Mouse (Mus musculus) right cerebral cortex, postnatal 25 days (tissue): Measurements from ENCODE around the gene Adgrg5.
A peak's percentile ranks its signal among the peaks of the same experiment; 100 is the strongest.

ENCODE experiments used
- DNase-seq: peaks from one replicate; pipeline ENCODE4 v3.0.0; 2022

The Adgrg5 gene

DNA sequence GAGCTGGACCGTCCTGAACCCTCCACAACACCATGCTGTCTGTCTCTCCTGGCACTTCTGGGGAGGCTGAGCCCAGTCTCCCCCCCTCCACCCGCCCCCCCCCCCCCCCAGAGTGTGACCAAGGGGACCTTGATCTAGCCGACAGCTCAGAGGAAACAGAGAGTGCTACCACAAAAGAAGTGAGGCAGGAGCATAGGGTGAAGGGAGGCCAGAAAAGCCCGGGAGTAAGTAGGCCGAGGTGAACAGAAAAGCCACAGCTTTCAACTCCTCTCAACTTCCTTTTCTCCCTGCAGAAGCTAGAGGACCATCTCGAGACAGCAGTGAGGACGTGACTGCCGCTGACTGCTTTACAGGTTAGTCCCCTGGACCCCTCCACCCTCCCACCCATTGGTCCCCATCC, at the start of gene Adgrg5:
Gene Adgrg5 (plus strand): TSS at position 290 of the 400 bp plus-strand sequence.
- DNase-seq: no peak

DNA sequence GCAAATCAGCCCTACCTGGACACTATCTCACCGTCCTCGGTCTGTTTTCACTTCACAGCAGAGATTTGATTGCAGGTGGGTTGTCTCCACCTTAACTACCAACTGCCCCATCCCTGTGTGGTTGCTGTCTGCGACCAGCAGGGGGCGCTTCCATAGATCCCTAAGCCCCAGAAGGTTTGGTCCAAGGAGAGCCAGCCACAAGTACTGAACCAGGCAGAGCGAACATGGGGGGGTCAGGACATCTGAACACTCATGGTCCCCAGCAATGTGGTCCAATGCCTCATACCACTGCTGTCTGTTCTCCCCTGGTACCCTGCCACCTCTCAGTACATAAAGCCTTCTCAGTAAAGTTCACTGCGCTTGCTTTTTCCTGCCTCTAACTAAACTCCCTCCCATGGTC, 49.1 kb upstream of the Adgrg5 start:
- peak; percentile 65 for DNase-seq

DNA sequence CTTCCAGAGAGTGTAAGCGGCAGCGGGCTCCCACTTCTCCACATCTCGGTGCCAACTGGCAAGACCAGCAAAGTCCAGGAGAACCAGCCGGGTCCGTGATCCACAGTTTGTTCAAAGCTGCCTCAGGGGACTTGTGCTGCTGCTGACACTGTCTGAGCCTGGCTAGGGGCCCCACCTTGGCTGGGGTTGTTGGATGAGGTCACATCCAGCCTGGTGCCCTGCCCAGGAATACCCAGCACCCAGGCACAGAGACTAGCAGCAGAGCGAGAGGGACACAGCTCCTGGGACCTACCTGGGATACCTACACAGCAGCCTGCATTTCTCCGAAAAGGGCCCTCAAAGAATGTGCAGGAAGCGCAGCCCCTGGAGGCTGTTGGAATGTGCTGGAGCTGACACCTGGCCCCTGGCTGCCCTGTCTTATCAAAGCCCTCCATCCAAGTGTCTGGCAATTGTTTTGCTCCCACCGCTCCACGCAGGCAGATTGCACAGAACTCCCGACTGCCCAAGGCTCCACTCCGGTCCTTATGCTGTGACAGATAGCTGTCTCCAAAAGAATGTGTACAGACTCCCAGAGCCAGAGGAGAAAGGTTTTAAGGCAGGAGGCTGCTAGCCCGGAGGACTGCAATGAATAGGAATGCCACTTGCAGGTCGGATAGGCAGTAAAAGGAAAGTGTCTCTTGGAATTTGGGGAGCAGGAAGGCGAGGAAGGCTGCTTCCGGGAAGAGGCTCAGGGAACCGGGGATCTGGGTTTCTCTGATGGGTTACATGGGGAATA, 48.2 kb upstream of the Adgrg5 start:
- no peak for DNase-seq

DNA sequence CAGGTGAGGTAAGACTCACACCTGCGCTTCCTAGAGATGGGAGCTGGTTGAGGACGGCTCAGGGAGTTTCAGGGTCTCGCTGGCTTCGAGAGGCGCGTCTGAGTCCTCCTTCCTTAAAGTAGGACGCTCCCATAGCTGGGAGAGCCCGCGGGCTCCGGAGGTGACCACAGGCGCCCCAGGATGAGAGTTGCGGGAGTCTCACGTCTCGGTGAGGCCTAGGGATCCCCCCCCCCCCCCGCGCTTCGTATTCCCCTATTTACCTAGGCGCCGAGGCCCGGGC, 47.7 kb upstream of the Adgrg5 start:
- peak; percentile 21 for DNase-seq

DNA sequence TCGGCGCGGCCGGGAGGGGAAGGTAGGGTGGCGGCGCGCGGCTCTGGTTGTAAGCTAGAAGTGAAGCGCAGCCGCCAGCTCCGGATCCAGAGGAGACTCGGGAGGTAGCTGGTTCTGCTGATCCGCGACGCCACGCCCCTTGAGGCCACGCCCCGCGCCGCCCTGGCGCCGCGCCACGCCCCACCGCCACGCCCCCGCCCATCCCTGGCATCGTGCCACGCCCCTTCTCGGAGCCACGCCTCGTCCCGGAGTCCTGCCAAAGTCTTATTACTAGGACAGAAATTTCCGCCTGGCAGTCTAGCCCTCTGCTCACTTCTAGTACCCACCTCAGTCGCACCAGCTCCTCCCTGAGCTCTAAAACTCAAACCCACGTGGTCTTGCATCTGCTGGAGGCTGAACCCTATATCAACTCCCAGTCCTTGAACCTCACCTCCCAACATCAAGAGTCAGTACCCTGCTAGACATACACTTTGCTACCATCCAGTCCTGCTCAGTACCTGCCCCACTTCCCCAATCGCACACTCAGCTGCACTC, 47.2 kb upstream of the Adgrg5 start, which contains the start of gene Dok4:
Gene Dok4 (minus strand): TSS at position 134 of the 534 bp plus-strand sequence.
- DNase-seq: peak; percentile 59

DNA sequence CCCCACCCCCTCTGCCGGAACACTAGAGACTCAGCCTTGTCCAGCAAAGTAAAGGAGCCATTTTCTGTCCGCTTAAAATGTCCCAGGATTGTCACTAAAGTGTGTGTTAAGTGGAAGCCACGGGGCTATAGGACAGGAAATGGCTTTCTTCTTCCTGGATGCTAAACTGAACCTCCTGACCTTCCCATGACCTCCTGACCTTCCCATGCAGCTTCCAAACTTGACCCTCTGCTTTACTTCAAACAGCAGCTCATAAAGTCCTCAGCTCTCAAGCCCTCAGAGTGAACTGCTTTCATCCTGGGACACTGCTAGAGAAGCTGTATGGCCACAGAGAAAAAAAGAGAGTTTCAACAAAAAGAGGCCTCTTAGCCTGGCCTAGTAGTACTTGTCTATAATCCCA, 46.7 kb upstream of the Adgrg5 start:
- no peak for DNase-seq

DNA sequence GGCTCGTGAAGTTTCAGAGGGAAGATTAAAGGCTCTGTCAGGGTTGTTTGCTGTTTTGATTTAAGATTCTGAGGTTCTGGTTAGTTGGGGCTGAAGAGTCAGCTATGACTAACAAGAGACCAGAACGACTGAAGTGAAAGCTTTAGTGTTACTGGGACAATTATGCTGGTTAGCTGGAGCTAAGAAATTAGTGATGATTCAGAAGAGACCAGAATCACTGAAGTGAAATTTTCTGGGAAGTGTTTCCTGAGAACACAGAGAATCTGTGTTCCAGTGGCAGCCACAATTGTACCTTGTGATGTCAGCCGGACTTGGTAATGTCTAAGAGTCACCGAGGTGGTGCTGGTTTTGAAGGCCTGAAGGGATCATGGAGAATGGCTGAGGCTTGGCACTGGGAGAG, 42.8 kb upstream of the Adgrg5 start:
- no peak for DNase-seq

DNA sequence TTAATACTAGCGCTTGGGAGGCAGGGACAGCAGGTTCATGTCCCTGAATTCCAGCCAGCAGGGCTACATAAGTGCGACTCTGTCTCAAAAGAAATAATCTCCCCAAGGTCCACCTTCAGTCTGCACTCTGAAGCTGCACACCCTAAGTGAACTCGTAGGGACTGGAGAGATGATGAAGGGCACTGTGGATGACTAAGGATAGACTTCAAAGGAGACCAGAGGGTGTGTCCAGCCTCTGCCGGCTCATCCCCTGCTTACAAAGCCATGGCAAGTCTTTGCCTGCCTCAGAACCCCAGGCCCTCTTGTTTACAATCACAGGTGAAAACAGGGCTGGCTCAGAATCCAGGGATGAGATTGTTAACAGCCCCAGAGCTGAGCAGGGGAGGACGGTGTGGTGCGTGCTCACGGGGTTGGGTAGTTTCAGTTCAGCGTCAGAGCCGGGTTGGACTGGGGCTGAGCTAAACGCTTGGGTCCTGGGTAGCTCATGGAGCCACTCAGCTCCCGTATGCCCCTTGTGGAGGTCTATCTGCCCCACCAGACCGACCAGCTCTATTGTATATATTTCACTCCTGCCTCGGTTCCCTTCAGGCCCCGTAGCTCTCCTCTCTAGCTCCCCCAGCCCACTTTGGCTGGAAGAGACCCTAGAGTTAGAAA, 35.0 kb upstream of the Adgrg5 start:
- no peak for DNase-seq

DNA sequence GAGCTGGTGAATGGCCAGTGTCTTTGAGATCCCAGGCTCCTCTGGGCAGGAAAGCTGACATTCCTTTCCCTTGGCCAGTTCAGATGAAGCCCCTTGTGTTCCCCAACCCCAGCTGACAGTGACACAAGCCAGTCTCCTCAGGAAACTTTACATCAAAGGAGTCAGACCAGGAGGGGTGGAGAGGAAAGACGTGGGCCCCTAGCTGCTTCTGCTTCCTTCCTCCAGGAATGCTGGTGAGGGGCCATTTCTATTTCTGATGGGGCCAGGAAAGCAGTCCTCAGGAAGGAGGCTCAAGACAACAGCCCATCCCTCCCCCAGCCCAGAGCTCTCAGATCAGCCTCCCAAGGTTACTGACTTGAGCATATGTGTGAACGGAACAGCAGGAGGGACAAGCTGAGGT, 30.6 kb upstream of the Adgrg5 start:
- DNase-seq: no peak

DNA sequence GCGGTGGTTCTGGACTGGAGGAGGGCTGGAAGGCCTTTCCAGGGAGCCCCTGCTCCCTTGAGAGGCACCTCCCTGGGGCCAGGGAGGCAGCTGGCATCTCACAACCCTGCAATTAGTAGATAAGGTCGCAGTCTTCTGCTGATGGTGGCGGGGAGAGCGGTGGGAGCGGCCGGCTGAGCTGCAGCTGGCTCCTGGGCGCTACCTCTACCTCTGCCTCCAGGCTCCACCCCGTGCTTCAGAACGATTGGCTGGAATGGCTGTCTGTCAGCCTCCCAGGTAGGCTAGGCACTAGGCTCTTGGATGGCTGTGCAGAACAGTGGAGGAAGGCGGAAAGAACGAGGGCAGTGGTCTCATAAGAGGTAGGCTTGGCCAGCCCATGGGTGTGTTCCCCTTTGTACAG, 24.2 kb upstream of the Adgrg5 start:
- DNase-seq: no peak

DNA sequence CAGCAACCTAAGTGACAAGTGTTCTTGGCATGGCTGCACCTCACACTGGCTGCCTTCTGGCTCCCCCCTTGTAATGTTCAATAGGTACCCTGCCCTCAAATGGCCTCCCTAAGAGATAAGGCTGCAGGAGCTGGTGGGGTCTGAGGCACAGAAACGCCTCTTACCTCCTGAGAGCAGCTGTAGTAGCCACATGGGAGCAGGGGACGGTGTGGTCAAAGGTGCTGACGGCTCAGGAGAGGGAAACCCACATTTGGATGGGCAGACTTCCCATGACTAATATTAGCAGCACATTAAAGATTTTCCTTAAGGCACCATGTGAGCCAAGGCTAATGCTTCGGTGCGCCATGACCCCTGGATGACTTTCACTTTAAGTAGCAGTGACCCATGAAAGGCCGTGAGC, 22.9 kb upstream of the Adgrg5 start:
- no peak for DNase-seq

DNA sequence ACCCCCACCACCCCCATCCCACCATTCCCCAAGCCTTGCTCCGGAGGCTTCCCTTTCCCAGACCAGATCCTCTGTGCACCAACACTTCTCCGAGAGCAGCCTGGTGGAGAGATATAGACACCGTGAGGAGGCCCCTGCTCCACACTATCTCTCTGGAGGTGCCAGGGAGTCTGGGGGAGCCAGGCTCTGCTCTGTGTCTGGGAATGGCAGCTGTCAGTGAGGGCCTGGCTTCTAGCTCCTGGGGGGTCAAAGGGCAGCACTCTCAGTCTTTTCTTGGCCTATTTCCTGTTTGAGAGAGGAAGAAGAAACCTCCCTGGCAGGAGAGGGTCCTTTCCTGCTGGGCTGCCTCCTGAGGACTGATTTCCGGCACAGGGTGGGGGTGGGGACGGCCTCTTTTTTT, 22.5 kb upstream of the Adgrg5 start:
- no peak for DNase-seq

DNA sequence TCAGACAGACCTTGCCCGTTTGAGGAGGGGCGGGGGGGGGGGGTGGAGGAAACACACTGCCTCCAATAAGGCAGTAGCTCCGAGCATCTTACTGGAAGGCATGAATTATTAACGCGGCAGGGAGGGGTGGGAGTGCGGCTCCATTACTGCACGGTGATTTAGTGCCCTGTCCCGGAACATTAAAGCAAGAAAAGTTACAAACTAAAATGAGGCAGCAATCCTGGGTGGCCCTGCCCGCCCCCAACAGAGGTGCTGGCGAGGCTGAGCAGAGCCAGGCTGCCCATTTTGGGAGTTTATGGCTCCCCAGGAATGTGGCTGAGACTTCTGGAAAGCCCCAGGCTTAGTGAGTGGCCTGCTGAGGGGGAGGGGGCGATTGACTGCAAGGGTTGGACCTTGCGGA, 19.8 kb upstream of the Adgrg5 start:
- DNase-seq: no peak

DNA sequence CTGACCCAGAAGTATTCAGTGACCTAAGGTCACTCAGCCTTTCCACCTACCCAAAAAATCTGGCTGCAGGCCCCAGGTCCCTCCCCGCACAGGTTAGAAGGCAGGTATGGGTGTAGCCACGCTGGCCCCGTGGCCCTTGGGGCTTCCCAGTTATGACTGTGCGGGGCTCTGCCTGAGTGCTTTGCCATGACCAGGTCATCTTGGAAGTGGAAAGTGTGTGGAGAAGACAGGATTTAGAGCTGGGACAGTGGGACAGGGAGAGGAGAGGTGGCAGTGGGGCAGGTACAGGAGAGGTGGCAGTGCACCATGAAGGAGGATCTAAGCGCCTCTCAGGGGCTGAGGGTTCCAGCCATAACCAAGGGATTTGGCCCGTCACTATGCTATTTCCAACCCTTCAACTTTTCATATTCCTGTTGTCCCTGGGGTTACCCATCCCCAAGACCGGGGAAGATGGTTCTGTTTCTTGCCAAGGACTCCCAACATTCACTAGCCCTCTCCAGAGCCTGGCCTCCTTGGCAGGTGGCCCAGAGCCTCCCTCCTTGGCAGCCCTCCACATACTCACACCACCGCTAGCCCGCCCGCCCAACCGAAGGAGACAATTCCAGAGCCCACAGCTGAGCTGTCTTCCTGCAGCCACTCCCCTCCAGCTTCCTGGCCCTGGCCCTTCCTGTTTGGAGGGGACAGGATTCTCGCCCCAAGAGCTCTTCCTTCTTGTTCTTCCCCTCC, 18.9 kb upstream of the Adgrg5 start:
- peak; percentile 31 for DNase-seq

DNA sequence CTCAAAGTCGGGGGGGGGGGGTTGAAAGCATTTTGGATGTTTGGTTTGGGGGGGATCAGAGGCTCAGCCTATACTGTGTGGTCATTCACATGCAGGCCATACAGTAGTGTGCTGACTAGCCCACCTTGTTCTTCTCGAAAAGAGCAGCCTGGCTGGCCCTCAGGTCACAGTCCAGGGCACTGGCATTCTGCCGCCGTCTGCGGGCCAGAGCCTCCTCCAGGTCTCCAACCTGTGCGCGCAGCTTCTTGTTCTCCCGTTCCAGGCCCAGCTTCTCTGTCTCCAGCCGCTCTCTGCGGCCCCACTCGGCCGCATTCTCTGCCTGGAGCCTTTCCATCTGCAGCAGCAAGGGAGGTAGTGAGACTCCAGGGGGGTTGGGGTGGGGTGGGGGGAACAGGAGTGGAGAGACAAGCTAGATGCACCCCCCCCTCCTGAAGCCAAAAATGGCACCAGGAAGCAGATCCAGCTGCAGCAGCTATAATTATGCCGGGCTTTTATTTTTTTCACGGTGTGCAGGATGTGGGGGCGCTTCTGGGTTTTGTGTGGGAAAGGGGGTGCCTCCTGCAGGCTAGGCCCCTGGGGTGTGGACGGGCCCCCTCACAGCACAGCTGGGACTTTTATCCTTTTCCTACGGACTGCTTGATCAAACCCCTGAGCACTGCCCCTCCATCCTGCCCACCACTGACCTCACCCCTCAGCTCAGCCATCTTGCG, 15.7 kb upstream of the Adgrg5 start:
- DNase-seq: no peak

DNA sequence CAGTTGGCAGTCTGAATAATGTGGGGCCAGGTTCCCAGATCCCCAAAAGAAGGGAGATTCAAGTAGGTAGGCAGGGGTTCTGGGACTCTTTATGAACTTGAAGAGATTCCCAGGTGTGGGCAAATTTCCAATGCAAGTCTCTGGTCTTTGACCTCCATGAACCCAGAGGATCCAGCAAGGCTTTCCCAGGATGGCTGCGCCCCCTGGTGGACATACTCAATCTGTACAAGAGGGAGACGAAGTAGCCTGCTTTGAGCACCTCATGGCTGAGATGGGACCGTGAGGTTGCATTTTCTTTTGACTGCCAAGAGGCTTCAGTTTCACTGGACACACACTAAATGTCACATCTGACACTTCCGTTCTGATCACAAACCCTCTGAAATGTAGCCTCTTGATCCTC, 14.6 kb upstream of the Adgrg5 start:
- DNase-seq: peak; percentile 53

DNA sequence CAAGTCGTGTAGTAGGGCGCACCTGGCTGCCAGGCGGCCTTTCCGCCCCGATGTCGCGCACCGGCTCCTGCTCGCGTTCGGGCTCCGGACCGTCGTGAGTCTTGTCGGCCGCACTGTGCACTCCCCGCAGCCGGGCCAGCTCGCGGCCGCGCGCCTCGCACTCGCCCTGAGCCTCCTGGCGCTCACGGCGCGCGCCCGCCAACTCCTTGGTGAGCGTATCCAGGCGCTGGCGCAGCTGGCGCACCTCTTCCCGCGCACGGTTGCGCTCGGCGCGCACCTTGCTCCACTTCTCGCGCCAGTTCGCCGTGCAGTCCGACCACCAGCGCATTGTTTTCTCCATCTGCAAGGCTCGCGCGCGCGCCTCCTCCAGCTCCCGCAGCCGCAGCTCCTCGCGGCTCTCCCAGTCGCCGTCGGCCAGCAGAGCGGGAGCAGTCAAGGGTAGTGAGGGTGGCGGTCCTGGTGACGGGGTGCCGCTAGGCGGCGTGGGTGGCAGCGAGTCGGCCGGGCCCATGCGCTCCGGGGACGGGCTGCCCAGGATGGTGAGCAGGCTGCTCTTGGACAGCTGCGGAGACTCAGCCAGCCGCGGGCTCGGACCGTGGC, 10.3 kb upstream of the Adgrg5 start:
- DNase-seq: peak; percentile 50

DNA sequence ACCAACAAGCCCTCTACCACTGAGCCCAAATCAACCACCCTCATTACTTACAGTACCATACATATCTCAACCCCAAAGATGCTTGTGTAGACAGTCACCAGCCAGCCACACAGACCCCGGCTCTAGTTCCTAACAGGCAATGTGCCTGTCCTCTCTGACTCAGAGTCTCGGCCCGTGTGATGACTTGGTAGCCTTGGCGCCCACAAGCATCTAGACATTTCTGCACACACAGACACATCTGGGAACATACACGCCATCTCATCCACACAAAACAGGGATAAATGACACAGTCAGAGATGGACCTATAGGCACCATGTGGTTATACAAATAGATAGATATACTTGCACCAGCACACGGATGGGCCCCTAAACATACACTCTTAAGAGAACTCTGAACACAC, 9.2 kb upstream of the Adgrg5 start:
- DNase-seq: no peak

DNA sequence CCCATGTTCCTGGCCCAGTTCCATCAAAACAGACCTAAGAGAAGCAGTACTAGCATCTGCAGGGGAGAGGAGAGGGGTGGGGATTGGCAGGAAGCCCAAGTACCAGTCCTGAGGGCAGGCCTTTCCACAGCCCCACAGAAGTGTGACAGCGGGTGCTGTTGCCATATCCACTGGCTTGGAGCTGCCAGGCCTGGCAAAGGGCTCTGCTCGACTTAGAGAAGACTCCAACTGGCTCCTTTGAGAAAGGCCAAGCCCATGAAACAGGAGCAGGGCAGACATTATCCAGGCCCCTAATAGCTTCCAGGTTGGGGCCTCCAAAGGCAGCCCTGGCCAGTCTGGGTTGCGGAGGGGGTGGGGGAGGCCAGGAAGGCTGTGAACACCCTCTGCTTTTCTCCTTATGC, 8.8 kb upstream of the Adgrg5 start:
- DNase-seq: no peak

DNA sequence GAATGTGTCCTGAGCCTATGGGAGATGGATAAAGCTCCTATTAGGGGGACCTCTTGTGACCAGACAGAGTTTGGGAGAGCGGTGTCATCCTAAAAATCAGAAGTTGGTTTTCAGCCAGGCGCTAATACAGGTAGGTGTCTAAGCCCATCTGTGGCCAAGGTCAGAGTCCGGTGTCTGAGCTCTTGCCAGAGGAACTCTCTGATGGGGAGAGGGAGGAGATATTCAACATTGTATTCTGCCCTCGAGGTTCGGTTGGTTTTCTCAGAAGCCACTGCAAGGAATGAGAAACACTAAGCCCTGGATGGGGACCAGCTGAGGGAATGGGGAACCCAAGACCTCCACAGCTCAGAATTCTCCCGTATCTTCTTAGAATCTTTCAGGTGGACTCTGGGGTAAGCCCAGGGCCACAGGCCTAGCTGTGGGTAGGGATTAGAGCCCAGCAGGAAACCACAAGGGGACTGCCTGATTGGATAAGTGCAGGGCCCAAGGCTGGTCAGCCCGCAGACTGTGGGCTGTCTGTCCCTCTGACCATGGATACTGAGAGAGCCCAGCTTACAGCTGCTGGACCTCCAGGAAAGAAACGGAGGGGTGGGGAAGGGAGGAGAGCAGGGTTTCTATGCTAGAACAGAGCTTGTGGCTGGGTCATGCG, 7.1 kb upstream of the Adgrg5 start:
- DNase-seq: no peak

DNA sequence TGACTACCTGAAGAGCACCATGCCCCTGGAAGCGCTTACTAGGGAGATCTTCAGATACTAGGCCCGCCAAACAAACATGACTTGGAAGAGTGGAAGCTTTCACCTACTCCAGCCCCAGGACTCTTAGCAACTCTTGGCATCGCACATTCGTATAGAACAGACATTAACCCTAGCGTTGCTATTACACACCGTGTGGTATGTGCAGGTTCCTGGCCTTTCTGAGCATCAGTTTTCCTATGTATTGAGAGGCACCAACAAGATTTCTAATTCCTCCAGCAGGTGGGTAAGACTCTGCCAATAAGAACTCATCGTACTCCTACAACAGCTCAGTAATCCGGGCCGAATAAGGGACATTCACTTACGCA, 6.6 kb upstream of the Adgrg5 start:
- no peak for DNase-seq

DNA sequence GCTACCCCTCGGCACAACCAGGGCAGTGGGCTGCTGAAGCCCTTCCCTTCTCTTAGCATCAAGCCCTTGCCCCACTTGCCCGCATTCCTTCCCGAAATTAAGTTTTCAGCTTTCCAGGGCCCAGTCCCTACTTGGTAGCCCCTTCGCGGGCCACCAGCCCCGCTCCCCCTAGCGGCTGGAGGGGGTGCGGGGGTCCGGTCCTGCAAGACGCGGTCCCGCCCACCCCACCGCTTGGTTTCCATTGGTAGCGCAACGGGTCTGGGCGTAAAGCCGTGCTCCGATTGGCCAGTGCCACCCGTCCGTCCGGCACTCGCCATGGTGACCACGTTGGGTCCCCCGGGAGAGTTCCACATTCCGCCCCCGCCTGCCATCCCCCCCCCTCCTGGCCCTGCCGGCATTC, 6.1 kb upstream of the Adgrg5 start:
- DNase-seq: peak; percentile 74
